Mouse (Mus musculus): ENCODE data around the gene Olfr123. TPM values are rescaled to one million over a fixed set of nuclear protein-coding genes. Genes with fewer than 3 reads are reported as not detected.

Gene Olfr123
- not detected in 2 replicates for polyA plus RNA-seq (2012; ENCODE audit: insufficient read depth, low replicate concordance)

DNA sequence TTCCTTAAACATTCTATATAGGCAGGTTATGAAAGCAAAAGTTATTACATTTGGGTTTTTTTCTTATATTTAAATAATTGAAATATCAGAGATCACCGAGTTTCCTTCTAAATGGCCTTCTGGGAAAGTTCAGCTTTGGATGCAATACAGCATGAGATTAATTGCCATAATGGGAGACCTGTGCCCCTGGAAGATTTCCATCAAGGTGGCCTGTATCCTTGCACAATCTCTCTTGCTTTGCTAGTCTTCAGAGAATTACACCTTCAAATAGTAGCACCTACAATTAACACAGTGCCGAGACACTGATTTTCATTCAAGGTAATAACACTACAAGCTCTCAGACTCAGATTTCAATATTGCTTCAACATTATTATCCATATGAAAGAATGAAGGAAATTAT, at the start of gene Olfr123:
Gene Olfr123 (plus strand): TSS at position 301 of the 400 bp plus-strand sequence.
- Histone ChIP-seq H3K4me1 (no peaks in the 10 kb centered on the region), H3K9me3 (peaks cover 9% of the 10 kb centered on the region), H3K36me3 (replicated peaks; ENCODE audit: low read length) (no peaks in the 10 kb centered on the region), H3K27me3 (replicated peaks) (no peaks in the 10 kb centered on the region), H3K4me3 (replicated peaks) (no peak within 1 kb of the TSS)
- TF ChIP-seq GATA1 (IDR thresholded peaks at IDR 0.05; ENCODE audit: borderline replicate concordance, low read length) (no peak), FLI1 (IDR thresholded peaks at IDR 0.05; ENCODE audit: low read length) (no peak)

DNA sequence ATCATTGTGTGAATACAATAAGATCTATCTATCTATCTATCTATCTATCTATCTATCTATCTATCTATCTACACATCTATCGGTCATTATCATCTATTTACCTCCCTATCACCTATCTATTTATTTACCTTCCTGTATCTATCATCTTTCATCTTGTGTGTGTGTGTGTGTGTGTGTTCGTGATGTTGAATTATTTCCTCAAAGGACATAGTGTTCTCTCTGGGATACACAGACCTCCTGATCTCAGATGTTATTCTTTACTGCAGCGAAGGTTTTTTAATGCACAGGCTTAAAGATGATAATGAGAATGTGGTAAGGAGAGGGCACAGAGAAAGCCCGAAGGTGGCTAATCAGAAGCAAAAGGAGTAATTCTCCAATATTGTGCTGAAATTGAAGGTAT, 25.0 kb upstream of the Olfr123 start, which contains the start of gene Olfr122:
Gene Olfr122 (plus strand): TSS at position 301 of the 400 bp plus-strand sequence.
- Histone ChIP-seq H3K4me1 (no peaks in the 10 kb centered on the region), H3K9me3 (peaks cover 11% of the 10 kb centered on the region), H3K36me3 (replicated peaks; ENCODE audit: low read length) (no peaks in the 10 kb centered on the region), H3K27me3 (replicated peaks) (no peaks in the 10 kb centered on the region), H3K4me3 (replicated peaks) (no peak within 1 kb of the TSS)
- no peak for TF ChIP-seq FLI1 (IDR thresholded peaks at IDR 0.05; ENCODE audit: low read length)

DNA sequence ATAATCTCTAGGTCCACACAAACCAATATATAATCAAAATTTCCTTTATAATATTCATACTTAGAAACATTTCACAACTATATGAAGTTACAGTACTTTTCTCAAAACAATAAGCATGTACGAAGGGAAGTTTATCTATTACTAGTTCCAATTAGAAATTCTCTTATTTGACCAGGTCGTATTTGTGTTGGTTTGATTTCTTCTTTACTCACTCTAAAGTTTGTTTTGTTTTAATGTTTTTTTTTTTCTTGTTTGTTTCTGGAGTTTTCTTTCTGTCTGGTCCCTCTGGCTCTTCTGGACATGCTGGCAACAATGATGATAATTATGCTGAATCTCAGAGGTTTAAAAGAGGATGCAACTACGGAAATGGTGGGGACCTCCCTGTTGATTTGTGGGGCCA, 6.3 kb downstream of the Olfr123 start, which contains the start of gene Olfr124:
Gene Olfr124 (plus strand): TSS at position 301 of the 400 bp plus-strand sequence.
- no peak within 1 kb of the TSS for H3K4me3 ChIP-seq (replicated peaks)
- H3K9me3 ChIP-seq: peaks cover 9% of the 10 kb centered on the region
- no peaks in the 10 kb centered on the region for H3K4me1 ChIP-seq
- no peaks in the 10 kb centered on the region for H3K36me3 ChIP-seq (replicated peaks; ENCODE audit: low read length)
- no peaks in the 10 kb centered on the region for H3K27me3 ChIP-seq (replicated peaks)
- TF ChIP-seq GATA1 (IDR thresholded peaks at IDR 0.05; ENCODE audit: borderline replicate concordance, low read length) (no peak), FLI1 (IDR thresholded peaks at IDR 0.05; ENCODE audit: low read length) (no peak)

DNA sequence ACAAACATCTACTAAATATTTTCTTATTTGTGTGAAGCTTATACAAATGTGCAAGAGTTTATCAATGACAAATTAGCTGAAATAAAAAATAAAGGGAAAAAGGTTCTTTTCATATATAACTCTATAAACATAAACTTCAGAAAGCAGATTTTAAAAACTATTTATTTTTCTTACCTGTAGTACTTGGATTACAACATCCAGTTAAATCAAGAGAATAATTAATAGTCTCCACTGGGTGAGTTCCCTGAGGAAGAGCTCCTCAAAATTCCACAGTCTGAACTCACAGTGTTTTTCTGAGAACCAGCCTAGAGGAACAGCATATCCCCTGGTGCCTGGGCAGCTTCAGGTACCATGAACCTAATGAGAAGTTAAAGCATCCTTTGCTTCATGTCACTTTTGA, 39.3 kb downstream of the Olfr123 start, which contains the start of gene Olfr125:
Gene Olfr125 (plus strand): TSS at position 301 of the 400 bp plus-strand sequence.
- Histone ChIP-seq H3K36me3 (replicated peaks; ENCODE audit: low read length) (no peaks in the 10 kb centered on the region), H3K4me1 (no peaks in the 10 kb centered on the region), H3K4me3 (replicated peaks) (no peak within 1 kb of the TSS), H3K27me3 (replicated peaks) (no peaks in the 10 kb centered on the region), H3K9me3 (no peaks in the 10 kb centered on the region)
- TF ChIP-seq FLI1 (IDR thresholded peaks at IDR 0.05; ENCODE audit: low read length) (no peak), GATA1 (IDR thresholded peaks at IDR 0.05; ENCODE audit: borderline replicate concordance, low read length) (no peak)

DNA sequence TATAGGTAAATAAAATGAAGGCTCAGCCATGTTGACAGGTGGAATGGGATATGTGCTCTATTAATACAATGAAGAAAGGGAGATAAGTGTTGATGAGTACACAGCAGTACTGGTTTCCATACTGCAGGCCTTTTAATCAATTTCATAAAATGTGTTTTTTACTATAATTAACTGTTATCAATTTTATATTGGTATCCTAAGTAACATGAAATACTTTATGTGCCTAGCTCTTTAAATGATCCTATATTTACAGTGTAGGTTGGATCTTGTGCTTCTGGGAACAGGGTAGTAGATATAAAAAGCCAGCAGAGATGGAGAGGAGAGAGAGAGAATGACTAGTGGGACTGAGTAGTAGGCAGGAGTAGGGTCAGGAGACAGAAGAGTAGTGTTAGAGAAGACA, 53.9 kb downstream of the Olfr123 start, which contains the start of gene Olfr126:
Gene Olfr126 (plus strand): TSS at position 301 of the 400 bp plus-strand sequence.
- H3K36me3 ChIP-seq (replicated peaks; ENCODE audit: low read length): no peaks in the 10 kb centered on the region
- no peak within 1 kb of the TSS for H3K4me3 ChIP-seq (replicated peaks)
- no peak for TF ChIP-seq FLI1 (IDR thresholded peaks at IDR 0.05; ENCODE audit: low read length)
- TF ChIP-seq GATA1 (IDR thresholded peaks at IDR 0.05; ENCODE audit: borderline replicate concordance, low read length): no peak
- H3K4me1 ChIP-seq: no peaks in the 10 kb centered on the region
- no peaks in the 10 kb centered on the region for H3K27me3 ChIP-seq (replicated peaks)
- H3K9me3 ChIP-seq: peaks cover 4% of the 10 kb centered on the region

Other genes with a start within 250 kb of the Olfr123 start
- not detected in 2 replicates for gene Olfr112, start 224.1 kb upstream of the Olfr123 start, polyA plus RNA-seq (2012; ENCODE audit: insufficient read depth, low replicate concordance)
- not detected in 2 replicates for gene Olfr113, start 215.9 kb upstream of the Olfr123 start, polyA plus RNA-seq (2012; ENCODE audit: insufficient read depth, low replicate concordance)
- not detected in 2 replicates for gene Olfr114, start 200.8 kb upstream of the Olfr123 start, polyA plus RNA-seq (2012; ENCODE audit: insufficient read depth, low replicate concordance)
- gene Olfr115, start 166.4 kb upstream of the Olfr123 start, polyA plus RNA-seq (2012; ENCODE audit: insufficient read depth, low replicate concordance): not detected in 2 replicates
- not detected in 2 replicates for gene Olfr116, start 166.3 kb upstream of the Olfr123 start, polyA plus RNA-seq (2012; ENCODE audit: insufficient read depth, low replicate concordance)
- not detected in 2 replicates for gene Olfr117, start 129.7 kb upstream of the Olfr123 start, polyA plus RNA-seq (2012; ENCODE audit: insufficient read depth, low replicate concordance)
- not detected in 2 replicates for gene Olfr118, start 126.5 kb upstream of the Olfr123 start, polyA plus RNA-seq (2012; ENCODE audit: insufficient read depth, low replicate concordance)
- gene Olfr119, start 97.0 kb upstream of the Olfr123 start, polyA plus RNA-seq (2012; ENCODE audit: insufficient read depth, low replicate concordance): not detected in 2 replicates
- not detected in 2 replicates for gene Olfr120, start 71.7 kb upstream of the Olfr123 start, polyA plus RNA-seq (2012; ENCODE audit: insufficient read depth, low replicate concordance)
- not detected in 2 replicates for gene Olfr121, start 44.7 kb upstream of the Olfr123 start, polyA plus RNA-seq (2012; ENCODE audit: insufficient read depth, low replicate concordance)
- not detected in 2 replicates for gene Olfr122, start 24.9 kb upstream of the Olfr123 start, polyA plus RNA-seq (2012; ENCODE audit: insufficient read depth, low replicate concordance)
- not detected in 2 replicates for gene Olfr124, start 6.4 kb downstream of the Olfr123 start, polyA plus RNA-seq (2012; ENCODE audit: insufficient read depth, low replicate concordance)
- not detected in 2 replicates for gene Olfr125, start 39.4 kb downstream of the Olfr123 start, polyA plus RNA-seq (2012; ENCODE audit: insufficient read depth, low replicate concordance)
- not detected in 2 replicates for gene Olfr126, start 54.0 kb downstream of the Olfr123 start, polyA plus RNA-seq (2012; ENCODE audit: insufficient read depth, low replicate concordance)
- gene Olfr127, start 106.9 kb downstream of the Olfr123 start, polyA plus RNA-seq (2012; ENCODE audit: insufficient read depth, low replicate concordance): not detected in 2 replicates
- gene Olfr128, start 127.0 kb downstream of the Olfr123 start, polyA plus RNA-seq (2012; ENCODE audit: insufficient read depth, low replicate concordance): not detected in 2 replicates
- gene Olfr761, start 159.6 kb downstream of the Olfr123 start, polyA plus RNA-seq (2012; ENCODE audit: insufficient read depth, low replicate concordance): not detected in 2 replicates